Mouse (Mus musculus): ENCODE data around the gene Trim80. TPM values are rescaled to one million over a fixed set of nuclear protein-coding genes. Genes with fewer than 3 reads are reported as not detected.
"Not testable (repeated sequence)": the region's sequence is repeated elsewhere in the genome, so short reads cannot be mapped to it uniquely, and the experiment has no call there.

The Trim80 gene
- polyA plus RNA-seq, 3 experiments from 2014 or later = not detected

GRCm38 (mm10) chr11:115463397-115463796 is 23.1 kb downstream of the Trim80 start:
- ATAC-seq = peak; percentile 77

GRCm38 (mm10) chr11:115464851-115465250 is 24.5 kb downstream of the Trim80 start:
- ATAC-seq = no peak

- no peak for ATAC-seq
Measured at GRCm38 (mm10) chr11:115467217-115467618, 26.9 kb downstream of the Trim80 start.

GRCm38 (mm10) chr11:115472183-115472582 is 31.8 kb downstream of the Trim80 start:
- ATAC-seq = no peak

- ATAC-seq = peak; percentile 21
Measured at GRCm38 (mm10) chr11:115473626-115474275, 33.4 kb downstream of the Trim80 start.

GRCm38 (mm10) chr11:115475025-115475757 is 34.8 kb downstream of the Trim80 start, which contains the start of gene Armc7:
Armc7 (plus strand) TSS chr11:115475667.
- ATAC-seq = peak; percentile 92

GRCm38 (mm10) chr11:115475758-115476237 is 35.5 kb downstream of the Trim80 start:
- ATAC-seq = no peak

GRCm38 (mm10) chr11:115476630-115477029 is 36.3 kb downstream of the Trim80 start:
- ATAC-seq = not testable (repeated sequence)

- peak; percentile 29 for ATAC-seq
Measured at GRCm38 (mm10) chr11:115477388-115477787, 37.0 kb downstream of the Trim80 start.

- no peak for ATAC-seq
Measured at GRCm38 (mm10) chr11:115478296-115478938, 38.1 kb downstream of the Trim80 start.

GRCm38 (mm10) chr11:115481553-115482259 is 41.4 kb downstream of the Trim80 start:
- ATAC-seq = peak; percentile 95

- no peak for ATAC-seq
Measured at GRCm38 (mm10) chr11:115483278-115483677, 42.9 kb downstream of the Trim80 start.

- peak; percentile 36 for ATAC-seq
Measured at GRCm38 (mm10) chr11:115483726-115484125, 43.4 kb downstream of the Trim80 start.

GRCm38 (mm10) chr11:115485155-115485554 is 44.8 kb downstream of the Trim80 start:
- ATAC-seq = no peak

- ATAC-seq = no peak
Measured at GRCm38 (mm10) chr11:115488551-115489104, 48.3 kb downstream of the Trim80 start.

- no peak for ATAC-seq
Measured at GRCm38 (mm10) chr11:115490441-115491355, 50.4 kb downstream of the Trim80 start.

- ATAC-seq = peak; percentile 98
Measured at GRCm38 (mm10) chr11:115491356-115492083, 51.2 kb downstream of the Trim80 start, which contains the start of gene Nt5c. Nt5c (minus strand) TSS chr11:115491862.

- no peak for ATAC-seq
Measured at GRCm38 (mm10) chr11:115492387-115492786, 52.0 kb downstream of the Trim80 start.

GRCm38 (mm10) chr11:115496559-115496958 is 56.2 kb downstream of the Trim80 start:
- ATAC-seq = not testable (repeated sequence)

All from inflammation-experienced regulatory T-cells, adult 6 months (primary cell).